Mouse (Mus musculus) heart, postnatal 25 days (tissue): Measurements from ENCODE around the gene Setd1a. TPM values are rescaled to one million over a fixed set of nuclear protein-coding genes. Genes with fewer than 3 reads are reported as not detected.
"Not testable (repeated sequence)": the region's sequence is repeated elsewhere in the genome, so short reads cannot be mapped to it uniquely, and the experiment has no call there.

Experiments used
- DNase-seq: peaks from one replicate; pipeline ENCODE4 v3.0.0; 2022; ENCODE audit warnings: low spot score
- intact Hi-C: fragments of 180-260 bp; cut with DNase I; formaldehyde crosslinking; loops from one replicate; pipeline ENCODE4 v1.15.1; 2025
- total RNA-seq, 2 experiments: library from RNA; stranded (reverse); gene quantifications; 2 replicates each; pipeline ENCODE4 v1.2.3; 2021

Setd1a gene
- 10 to 100 TPM; 18.8 to 21.1 TPM for total RNA-seq

GRCm38 (mm10) chr7:127776426-127776825, at the start of gene Setd1a:
TSS of gene Setd1a (plus strand) at chr7:127776670.
- peak; percentile 68 for DNase-seq
- intact Hi-C loops = no loop called here

DNA sequence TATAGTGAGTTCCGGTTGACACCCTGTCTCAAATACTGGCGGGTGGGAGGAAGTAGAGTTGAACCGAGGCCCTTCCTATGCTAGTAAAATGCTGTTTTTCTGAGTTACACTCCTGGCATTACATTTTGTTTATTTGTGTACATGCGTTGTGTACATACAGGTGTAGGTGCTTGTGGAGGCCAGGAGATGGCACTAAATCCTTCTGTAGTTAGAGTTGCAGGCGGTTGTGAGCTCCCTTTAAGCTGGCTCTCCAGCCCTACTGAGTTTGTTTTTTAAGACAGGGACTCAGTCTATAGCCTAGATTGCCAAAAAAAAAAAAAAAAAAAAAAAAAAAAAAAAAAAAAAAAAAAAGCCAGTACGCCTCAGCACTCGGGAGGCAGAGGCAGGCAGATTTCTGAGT, 48.6 kb upstream of the Setd1a start:
- intact Hi-C loops = no loop called here
- no peak for DNase-seq

- DNase-seq = no peak
- intact Hi-C loops = no loop called here
Observed at GRCm38 (mm10) chr7:127730170-127730569, 46.3 kb upstream of the Setd1a start.

- intact Hi-C loops, DNase-seq: not testable (repeated sequence)
Observed at GRCm38 (mm10) chr7:127732066-127732465, 44.4 kb upstream of the Setd1a start, which contains the start of gene Ctf2. TSS of gene Ctf2 (minus strand) at chr7:127732166.

DNA sequence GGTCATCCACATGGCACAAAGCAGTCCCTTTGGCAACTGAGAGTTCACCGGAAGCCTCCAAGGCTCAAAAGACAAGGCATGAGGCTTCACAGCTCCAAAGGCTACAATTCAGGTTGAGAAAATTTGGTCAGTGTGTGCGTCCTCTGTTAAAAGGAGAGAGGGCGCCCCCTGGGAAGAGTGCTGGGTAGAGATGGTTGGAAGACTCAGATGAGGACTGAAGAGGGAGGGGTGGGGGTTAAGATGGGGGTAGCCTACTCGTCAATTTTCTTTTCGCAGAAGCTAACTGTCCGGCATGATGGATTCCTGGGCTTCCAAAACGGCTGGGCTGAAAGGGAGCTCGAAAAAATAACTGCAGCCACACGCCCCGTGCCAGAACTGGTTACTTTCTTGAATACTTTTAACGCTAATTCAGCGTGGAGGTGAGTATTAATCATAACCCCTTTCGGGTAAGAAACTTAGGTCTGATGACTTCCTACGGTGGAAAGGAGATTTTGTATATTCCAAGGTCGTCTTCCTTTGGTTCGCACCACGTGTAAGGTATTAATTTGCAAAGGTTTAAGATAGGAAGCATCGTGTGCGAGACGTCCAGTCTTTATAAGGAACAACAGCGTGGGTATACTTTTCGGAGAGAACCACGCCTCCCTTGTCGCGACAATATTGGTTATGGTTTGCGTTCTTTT, 32.0 kb upstream of the Setd1a start, which contains the start of gene Fbxl19:
Gene Fbxl19, plus strand, starts transcription at position 178 of the 680 bp plus-strand sequence.
- intact Hi-C loops = loop anchor here (5.0 kb wide), 2 partner anchors 32 to 67 kb away; partner anchors contain the start of gene Ctf1
- DNase-seq = peak; percentile 38

DNA sequence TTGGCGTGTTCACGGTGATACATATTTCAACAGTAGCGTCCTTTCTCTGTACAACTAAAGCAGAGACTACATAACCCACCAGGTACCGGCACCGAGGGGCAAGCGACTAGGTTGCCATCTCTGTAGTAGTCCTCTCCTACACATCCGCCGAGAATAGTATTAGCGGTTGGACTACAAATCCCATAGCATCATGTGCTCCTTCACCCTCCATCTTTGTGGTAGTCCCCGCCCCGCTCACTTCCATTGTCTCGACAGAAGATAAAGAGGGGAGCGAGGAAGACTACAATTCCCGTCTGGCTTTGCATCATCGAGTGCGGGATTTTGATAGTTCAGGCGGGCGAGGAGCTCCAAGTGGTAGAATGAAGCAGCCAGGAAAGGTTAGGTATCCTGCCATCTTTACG, 31.2 kb upstream of the Setd1a start:
- DNase-seq = peak; percentile 86
- intact Hi-C loops = loop anchor here (5.0 kb wide), 1 partner anchor 33 kb away; the partner anchor contains the start of gene Ctf1

DNA sequence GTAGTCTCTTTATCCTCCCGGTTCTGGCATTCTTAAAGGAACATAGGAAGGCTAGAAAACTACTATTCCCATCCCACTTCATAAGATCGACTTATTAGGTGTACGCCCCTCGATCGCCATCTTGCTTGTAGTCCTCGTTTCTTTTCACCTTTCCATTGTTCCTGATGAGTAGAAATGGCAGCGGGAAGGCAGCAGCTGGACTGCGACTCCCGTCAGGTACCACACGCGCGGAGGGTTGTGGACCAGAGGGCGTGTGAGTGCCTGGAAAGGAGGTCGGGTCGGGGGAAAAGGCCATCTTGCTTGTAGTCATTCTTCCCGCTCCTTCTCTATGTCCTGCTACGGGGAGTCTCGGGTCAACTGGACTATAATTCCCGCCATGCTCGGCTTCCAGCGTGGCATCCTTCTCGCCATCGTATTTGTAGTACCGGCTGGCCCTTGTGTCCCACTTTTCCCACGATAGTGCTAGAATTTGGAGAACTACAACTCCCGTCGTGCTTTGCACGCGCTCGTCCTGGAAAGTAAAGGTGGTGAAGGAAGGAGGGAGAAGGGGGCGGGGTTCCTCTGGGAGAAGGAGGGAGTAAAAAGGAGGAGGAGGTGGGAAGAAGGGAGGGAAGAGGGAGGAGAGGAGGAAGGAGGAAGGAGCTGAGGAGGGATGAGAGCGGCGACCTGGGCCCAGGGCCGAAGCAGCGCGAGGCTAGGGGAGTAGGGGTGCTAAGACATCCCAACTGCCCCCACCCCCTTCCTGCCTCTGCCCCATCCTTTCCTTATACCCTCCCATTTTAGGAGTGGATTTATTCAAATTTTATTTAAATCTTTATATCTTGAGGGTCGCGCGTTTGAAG, 30.6 kb upstream of the Setd1a start:
- DNase-seq = peak; percentile 97
- intact Hi-C loops = loop anchor here (5.0 kb wide), 1 partner anchor 34 kb away; the partner anchor contains the start of gene Ctf1

DNA sequence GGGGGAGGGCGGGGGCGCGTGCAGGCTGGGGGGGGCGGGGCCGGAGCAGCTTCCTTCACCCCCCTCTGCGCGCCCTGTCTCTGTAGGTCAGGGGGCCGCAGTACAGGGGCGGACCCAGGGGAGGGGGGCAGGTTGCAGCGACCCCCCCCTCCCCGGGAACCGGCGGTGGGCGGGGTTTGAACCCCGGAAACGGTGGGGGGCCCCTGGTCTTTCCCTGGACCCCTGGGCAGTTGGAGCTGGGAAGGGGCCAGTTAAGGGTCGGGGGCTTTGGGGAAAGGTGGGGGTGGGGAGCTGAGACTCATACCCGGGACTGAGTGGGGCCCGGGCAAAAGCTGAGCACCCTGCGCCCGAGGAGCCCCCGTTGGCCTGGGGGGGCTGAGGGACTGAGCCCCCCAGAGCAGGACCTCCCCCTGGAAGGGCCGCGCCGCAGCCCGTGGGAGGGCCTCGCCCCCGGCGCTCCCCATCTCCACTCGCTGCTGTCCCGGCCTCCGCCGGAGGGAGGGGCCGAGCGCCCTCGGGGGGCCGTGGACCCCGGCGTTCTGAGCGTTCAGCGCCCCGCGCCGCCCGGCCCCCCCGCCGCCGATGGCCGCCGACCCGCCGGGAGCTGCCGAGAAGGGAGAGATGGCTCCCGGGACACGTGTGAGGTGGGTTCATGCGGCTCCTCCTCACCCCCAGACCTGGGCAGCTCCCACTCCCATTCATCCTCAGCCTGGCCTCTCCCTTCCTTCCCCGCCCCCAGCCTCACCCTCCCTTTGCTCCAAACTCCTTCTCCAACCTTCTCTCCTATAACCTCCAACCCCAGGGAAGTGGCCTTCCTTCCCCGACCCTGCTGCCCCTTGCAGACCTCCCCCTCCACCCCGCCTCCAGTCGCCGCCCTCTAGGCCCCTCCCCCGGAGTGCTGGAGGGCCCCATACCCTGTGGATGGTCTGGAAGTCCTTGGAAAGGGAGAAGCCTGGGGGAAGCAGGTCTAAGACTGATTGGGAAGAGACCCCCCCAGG, 29.7 kb upstream of the Setd1a start:
- intact Hi-C loops = loop anchor here (5.0 kb wide), 1 partner anchor 34 kb away; the partner anchor contains the start of gene Ctf1

GRCm38 (mm10) chr7:127747559-127748234, 28.8 kb upstream of the Setd1a start:
- DNase-seq = no peak
- intact Hi-C loops = loop anchor here (5.0 kb wide), 1 partner anchor 35 kb away; the partner anchor contains the start of gene Ctf1

More for the DNA sequence above, 29.7 kb upstream of the Setd1a start:
- DNase-seq = no peak

DNA sequence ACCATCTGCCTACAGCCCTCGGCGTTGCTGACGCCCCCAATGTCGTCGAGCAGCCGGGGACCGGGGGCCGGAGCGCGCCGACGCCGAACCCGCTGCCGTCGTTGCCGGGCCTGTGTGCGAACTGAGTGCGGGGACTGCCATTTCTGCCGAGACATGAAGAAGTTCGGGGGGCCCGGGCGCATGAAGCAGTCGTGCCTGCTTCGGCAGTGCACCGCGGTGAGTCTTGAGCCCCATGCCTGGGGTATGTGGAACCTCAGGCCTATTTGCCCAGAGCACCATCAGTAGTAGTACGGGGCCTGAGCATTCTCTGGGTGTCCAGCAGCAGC, 28.3 kb upstream of the Setd1a start:
- intact Hi-C loops = loop anchor here (5.0 kb wide), 1 partner anchor 36 kb away; the partner anchor contains the start of gene Ctf1
- no peak for DNase-seq

DNA sequence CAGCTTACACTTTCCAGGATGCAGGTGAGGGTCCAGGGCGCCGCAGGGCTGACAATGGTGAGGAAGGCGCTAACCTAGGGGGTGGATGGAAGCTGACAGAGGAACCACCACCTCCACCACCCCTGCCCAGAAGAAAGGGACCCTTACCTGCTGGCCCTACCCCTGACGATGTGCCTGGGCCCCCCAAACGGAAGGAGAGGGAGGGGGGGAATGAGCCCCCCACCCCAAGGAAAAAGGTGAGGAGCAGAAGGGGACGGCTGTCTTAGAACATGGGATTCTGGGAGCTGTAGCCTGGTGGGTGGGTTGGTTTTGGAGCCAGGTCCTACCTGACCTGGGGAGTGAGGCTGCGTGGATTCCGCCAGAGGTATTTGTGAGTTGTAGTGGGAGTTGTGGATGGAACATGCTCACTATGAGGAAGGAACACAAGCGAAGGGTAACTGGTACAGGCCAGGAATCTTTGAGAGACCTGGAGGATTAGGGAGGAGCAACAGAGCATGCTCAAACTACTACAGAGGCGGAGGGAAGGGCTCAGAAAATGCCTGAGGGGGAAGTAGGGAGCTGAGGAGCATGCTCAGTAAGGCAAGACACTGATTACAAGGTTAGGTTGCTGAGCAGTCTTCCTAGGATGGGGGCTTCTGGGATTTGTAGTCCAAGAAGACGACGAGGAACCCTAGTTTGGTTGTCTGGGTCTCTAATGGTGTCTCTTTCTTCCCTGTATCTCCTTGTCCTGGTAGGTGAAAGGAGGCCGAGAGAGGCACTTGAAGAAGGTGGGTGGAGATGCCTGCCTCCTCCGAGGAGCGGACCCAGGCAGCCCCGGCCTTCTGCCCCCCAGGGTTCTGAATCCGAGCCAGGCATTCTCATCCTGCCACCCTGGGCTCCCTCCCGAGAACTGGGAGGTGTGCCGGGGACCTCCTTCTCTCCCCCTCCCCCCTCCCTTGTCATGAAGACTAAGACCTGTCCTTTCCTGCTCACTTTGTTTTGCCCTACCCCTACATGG, 26.0 kb upstream of the Setd1a start:
- DNase-seq = no peak
- intact Hi-C loops = no loop called here

DNA sequence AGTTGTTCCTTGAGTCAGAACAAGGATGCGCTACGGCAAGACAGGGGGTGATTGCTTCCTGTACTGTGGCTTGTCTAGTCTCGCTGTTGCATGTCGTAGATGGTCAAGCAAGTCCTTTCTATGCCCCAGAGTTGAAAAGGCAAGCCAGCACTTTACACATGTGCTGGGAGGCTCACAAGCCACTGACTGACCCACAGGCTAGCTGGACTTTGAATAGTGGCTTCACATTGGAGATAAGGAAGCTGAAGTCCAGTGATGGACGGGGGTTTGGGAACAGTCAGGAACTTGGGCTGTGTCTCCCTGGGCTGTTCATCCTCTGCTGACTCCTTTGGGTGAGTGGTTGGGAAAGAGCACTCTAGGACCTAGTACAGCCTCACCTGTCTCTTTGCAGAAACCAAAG, 24.9 kb upstream of the Setd1a start:
- intact Hi-C loops = no loop called here
- DNase-seq = no peak

DNA sequence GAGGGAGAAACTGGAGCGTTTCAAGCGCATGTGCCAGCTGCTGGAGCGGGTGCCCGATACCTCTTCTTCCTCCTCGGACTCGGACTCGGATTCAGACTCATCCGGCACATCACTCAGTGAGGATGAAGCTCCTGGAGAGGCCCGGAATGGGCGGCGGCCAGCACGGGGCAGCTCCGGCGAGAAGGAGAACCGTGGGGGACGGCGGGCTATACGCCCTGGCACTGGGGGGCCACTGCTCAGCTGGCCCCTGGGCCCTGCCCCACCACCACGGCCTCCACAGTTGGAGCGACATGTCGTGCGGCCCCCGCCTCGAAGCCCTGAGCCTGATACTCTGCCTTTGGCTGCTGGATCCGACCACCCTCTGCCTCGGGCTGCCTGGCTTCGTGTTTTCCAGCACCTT, 24.4 kb upstream of the Setd1a start:
- intact Hi-C loops = no loop called here
- no peak for DNase-seq

DNA sequence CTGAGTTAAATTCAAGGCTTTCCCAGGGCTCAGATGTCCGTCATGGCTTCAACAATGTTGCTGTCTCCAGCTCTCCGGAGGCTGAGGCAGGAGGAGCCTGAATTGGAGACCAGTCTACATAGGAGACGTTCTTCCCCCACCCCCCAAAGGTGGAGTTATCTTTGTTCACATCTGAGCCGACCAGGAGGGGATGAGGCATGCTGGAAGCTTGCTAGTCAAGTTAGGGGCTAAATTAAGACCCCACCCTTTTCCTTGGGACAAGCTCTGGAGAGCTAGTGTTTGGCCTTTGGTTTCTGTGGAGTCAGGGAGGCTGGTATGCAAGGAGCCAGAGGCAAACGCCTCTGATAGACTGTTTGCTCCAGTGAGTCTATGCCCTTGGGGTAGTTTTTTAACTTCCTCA, 23.3 kb upstream of the Setd1a start:
- intact Hi-C loops = no loop called here
- no peak for DNase-seq

DNA sequence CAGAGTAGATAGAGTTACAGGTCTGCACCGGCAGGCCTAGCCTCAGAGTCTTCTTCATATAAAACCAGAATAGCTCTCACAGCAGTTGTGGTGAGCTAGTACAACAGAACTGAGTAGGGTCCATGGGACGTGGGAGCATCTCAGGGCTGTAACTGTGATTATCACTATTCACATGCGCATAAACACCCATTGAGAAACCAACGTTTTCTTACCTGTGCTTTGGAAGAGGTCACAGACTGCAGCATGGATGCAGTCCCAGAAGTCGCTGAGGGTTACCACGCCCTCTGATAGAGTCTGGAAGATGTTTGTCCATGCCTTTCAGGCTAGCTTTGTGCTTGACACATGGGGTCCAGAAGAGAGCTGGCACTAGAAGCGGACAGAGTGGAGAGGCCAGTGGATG, 22.7 kb upstream of the Setd1a start:
- intact Hi-C loops = no loop called here
- no peak for DNase-seq

DNA sequence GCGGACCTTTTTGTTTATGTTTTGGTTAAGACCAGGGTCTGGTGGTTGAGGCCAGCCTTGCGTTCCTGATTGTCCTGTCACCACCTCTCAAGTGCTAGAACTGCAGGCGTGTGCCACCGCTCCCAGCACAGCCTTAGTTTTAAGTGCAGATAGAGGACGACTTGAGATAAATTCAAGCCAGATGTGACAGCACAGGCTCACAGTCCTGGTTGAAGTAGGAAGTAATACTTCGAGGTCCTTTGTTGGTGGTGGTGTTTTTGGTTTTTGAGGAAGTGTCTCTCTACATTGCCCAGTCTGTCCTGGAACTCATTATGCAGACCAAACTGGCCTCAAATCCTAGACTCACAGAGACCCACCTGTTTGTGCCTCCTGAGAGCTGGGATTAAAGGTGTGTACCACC, 16.8 kb upstream of the Setd1a start:
- DNase-seq = no peak
- intact Hi-C loops = loop anchor here (2.0 kb wide), 1 partner anchor 85 kb away; no protein-coding TSS in a partner anchor

GRCm38 (mm10) chr7:127760478-127760877, 16.0 kb upstream of the Setd1a start:
- intact Hi-C loops = loop anchor here (2.0 kb wide), 1 partner anchor 86 kb away; no protein-coding TSS in a partner anchor
- DNase-seq = no peak

- intact Hi-C loops = loop anchor here (2.0 kb wide), 1 partner anchor 86 kb away; no protein-coding TSS in a partner anchor
- DNase-seq = no peak
Observed at GRCm38 (mm10) chr7:127761026-127761425, 15.4 kb upstream of the Setd1a start.
